Mouse (Mus musculus) right cerebral cortex, adult 2 months (tissue): ENCODE results near the gene Lin7b.
A peak's percentile ranks its signal among the peaks of the same experiment; 100 is the strongest.
"Not testable (repeated sequence)": the region's sequence is repeated elsewhere in the genome, so short reads cannot be mapped to it uniquely, and the experiment has no call there.

ENCODE experiments used
- DNase-seq, 2 experiments: peaks; one replicate each; pipeline ENCODE4 v3.0.0; 2021 to 2022; ENCODE audit warnings: low spot score in 2 of 2

Gene Lin7b

DNA sequence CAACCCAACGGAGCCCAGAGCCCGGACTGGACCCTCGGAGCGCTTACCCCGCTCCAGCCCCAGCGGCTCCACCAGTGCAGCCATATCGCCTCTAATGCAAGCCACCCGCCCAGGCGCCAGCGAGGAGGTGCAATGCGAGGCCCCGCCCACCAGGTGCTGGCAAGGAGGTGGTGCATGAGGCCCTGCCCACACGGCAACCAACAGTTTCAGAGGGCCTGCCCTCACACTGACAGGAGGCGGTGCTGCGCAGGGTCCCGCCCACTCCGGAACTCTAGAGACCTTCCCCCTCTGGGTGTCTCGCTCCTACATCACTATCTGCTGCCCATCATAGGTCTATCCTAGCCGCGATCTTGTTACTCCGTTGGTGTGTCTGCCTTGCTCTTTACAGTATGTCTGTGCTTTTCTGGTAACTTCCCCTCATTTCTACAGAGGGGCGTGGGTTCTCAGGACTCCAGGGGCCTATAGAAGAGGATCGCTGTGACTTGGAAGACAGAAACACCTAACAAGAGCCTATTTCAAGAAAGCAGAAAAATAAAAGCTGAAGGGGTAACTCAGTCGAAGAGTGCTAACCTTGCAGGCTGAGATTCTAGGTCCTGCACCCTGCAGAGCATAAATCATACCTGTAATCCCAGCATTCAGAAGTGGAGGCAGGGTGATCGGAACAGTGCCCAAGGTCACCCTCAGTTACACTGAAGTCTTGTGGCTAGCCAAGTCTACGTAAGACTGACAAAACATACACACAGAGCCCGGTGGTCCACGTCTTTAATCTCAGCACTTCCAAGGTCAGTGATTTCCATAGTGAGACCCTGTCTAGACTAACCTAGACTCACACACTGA, at the start of gene Lin7b:
Gene Lin7b (minus strand): TSS at position 109 of the 837 bp plus-strand sequence.
- peak; percentile 92 to 94 for DNase-seq

DNA sequence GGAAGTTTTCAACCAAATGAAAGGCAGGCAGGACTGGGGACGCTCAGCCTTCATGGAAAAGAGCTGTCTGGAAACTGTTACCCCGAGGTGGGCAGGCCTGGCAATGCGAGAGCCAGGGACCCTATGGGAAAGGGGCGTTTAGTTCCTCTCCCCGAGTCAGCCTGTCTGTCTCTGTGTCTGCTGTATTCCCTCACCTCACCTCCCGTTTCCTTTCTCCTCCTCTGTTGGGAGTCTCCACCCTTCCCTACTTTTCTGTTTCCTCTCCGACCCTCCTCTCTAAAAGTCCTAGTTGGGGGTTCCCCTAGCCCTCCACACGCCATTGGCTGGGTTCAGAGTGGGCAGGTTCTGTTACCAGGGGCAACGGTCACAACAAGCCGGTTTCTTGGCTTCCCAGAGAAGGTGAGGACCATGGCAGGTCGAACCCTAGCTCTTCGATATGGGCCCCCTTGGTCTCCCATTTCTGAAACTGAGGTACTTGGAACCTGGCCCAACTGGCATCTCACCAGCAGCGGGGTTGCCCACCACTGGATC, 47.6 kb upstream of the Lin7b start:
- DNase-seq: no peak

DNA sequence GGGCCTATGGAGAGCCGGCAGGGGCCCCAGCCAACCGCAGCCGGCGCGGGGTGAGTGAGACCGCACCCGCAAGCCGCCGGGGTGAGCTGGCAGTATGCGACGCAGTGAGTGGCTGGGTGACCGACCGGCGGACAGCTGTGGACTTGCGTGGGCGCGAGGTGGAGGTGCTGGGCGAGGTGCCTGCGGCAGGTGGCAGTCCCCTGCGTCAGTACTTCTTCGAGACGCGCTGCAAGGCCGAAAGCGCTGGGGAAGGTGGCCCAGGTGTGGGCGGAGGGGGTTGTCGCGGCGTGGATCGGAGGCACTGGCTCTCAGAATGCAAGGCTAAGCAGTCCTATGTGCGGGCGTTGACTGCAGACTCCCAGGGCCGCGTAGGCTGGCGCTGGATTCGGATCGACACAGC, 45.3 kb upstream of the Lin7b start:
- peak; percentile 51 to 52 for DNase-seq

DNA sequence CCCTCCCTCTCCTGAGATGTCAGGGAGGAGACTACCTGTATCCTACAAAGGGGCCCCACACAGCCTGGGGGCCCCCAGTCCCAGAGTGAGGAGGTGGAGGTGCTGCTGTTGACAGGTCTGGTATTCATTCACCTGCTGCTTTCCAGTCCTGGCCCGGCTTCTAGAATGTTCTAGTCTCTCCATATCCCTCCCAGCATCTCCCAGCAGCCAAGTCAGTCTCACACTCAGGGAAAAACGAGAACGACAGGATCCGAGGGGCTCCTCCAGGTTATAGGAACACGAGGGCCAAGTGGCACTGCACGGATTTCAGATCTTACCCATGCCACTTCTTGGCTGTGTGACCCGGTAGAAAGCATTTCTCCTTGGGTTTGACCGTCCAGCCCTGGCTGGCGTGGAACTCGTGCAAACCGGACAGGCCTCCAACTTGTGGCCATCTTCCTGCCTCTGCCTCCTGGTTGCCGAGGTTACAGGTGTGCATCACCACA, 44.4 kb upstream of the Lin7b start:
- DNase-seq: no peak

DNA sequence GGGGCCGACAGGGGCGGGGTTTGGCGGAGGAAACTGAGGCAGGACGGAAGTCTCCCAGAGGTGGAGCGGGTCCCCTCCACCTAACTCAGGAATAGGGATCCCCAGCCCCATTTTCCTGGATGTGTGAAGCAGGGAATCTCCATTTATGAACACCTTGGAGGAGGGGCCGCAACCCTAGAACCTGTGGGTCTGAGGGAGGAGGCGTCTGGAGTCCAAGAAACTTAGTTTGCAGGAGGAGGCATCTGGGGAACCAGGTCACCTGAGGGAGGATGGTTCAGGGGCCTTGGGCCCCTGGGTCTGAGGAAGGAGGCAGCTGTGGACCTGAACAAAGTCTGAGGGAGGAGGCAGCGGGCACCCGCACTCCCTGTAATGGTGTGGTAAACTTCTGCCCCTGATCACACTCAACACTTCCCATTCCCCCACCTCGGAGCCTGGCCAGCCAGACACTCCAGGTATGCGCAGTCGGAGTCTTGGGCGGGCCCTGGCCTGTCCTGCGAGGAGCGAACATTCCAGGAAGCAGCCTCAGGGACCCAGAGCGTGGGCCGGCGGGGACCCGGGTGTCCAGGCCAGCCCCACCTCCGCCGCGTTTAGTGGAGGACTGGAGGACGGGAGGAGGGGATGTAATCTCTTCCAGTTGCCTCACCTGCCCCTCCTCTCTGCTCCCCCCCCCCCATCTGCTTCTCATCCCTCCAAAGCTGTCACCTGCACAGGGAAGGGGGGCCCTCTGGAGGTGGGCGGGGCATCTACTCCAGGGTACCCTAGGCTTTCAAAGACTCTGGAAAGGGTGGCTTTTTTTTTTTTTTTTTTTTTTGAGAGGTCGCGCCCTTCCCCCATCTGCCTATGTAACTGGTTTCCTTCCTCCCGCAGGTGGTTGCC, 43.7 kb upstream of the Lin7b start:
- no peak for DNase-seq

DNA sequence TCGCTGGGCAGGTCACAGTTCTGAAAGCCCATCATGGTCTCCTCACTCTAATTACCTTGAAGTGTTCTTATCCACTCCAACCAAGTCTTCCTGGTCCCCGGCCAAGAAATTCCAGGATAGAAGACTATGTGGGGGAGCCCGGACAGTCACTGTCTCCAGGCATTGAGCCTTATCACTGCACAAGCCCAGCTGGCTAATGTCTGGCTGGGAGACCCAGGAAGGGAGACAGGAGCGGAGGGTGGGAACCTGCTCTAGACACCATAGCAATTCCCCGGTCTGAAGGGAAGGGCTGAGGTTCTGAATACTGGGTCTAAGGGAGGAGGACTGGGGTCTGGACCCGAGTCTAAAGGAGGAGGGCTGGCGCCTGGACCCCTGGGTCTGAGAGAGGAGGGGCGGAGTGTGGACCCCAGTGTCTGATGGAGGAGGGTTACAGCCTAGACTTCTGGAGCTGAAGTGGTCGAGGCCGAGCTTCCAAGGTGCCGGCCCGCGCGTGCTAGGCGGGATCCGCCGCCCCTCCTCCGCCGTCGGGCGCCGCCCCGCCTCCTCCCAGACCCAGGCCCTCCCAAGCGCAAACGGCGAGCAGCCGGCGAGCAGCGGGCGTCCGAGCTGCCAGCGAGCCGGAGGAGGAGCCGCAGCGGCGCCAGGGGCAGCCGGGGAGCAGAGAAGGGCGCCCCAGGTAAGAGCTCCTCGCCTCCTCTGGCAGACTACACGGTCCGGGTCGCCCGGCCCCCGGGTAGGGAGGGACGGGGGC, 42.9 kb upstream of the Lin7b start, which contains the start of gene Ntf5:
Gene Ntf5 (plus strand): TSS at position 583 of the 751 bp plus-strand sequence.
- no peak for DNase-seq

DNA sequence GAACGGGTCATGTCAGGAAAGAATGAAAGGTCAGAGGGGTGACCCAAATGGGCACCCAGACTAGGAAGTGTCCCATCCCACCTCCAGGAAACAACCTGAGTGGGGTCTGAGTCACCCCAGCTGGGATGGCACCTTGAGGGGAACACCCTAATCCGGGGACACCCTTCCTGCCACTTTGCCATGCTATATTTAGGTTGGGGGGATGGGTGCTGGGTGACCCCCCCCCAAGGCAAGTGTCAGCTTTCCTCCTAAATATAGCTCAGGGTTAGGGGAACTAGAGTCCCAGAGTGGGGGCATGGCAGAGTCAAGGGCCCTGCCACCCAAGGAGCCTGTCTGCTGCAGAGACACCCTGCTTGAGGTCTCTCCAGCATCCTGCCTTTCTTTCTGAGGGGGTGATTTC, 42.0 kb upstream of the Lin7b start:
- DNase-seq: no peak

DNA sequence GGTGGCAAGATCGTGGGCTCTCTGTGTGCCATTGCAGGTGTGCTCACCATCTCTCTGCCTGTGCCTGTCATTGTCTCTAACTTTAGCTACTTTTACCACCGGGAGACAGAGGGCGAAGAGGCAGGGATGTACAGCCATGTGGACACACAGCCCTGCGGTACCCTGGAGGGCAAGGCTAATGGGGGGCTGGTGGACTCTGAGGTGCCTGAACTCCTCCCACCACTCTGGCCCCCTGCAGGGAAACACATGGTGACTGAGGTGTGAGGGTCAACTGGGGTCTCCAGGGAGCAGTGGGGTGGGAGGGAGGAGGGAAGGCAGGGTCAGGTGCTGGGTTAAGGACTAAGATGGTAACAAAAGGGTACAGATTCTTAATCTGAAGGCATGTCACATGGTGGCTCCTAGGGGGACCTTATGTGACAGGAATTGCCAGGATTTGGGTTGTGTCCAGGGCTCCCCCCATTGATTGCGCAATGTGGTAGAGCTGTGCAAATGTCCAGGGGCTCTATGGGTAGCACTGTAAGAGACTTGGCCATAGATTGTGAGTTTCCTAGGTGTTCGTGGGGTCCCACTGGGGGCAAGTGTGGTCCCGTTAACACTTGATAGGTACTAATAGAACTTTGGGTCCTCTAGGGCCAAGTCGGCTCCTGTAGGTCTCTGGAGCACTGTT, 39.2 kb upstream of the Lin7b start:
- DNase-seq: no peak

DNA sequence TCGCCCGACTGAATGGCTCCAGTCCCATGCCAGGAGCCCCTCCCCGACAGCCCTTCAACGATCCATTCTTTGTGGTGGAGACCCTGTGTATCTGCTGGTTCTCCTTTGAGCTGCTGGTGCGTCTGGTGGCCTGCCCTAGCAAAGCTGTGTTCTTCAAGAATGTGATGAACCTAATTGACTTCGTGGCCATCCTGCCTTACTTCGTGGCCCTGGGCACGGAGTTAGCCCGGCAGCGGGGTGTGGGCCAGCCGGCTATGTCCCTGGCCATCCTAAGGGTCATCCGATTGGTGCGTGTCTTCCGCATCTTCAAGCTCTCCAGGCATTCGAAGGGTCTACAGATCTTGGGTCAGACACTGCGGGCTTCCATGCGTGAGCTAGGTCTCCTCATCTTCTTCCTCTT, 38.6 kb upstream of the Lin7b start:
- DNase-seq: no peak

DNA sequence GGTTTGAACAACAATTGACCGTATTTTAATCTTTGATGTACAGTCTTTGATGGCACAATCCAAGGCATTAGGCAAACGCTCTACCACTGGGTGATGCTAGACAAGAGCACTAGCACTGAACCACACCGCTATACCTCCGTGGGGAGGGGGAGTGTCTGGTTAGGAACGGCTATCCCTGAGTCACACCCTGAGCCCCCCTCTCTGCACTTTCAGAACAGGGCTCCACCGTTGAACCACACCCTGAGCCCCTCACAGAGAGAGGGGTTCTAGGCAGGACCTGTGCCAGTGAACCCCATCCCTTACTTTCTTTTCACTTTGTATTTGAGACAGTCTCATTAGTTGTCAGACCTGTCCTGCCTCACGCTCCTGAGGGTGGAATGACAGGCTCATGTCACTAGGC, 38.0 kb upstream of the Lin7b start:
- no peak for DNase-seq

DNA sequence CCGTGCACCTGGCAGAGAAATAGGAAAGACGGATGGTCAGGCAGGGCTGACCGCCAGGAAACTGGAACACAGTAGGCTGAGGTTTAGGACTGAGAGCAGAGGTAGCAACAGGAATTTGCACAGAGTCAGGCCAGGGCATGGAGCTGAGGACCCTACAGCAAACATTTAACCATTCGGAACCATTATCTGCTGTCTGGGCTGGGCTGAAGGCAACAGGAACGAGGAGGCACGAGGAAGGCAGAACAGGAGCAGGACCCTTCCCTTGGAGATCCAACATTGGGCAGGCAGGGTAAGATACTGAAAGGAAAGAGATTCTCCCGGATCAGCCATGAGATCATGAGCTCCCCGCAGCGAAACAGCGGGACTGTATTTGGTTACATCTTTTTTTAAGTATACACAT, 37.5 kb upstream of the Lin7b start:
- no peak for DNase-seq

DNA sequence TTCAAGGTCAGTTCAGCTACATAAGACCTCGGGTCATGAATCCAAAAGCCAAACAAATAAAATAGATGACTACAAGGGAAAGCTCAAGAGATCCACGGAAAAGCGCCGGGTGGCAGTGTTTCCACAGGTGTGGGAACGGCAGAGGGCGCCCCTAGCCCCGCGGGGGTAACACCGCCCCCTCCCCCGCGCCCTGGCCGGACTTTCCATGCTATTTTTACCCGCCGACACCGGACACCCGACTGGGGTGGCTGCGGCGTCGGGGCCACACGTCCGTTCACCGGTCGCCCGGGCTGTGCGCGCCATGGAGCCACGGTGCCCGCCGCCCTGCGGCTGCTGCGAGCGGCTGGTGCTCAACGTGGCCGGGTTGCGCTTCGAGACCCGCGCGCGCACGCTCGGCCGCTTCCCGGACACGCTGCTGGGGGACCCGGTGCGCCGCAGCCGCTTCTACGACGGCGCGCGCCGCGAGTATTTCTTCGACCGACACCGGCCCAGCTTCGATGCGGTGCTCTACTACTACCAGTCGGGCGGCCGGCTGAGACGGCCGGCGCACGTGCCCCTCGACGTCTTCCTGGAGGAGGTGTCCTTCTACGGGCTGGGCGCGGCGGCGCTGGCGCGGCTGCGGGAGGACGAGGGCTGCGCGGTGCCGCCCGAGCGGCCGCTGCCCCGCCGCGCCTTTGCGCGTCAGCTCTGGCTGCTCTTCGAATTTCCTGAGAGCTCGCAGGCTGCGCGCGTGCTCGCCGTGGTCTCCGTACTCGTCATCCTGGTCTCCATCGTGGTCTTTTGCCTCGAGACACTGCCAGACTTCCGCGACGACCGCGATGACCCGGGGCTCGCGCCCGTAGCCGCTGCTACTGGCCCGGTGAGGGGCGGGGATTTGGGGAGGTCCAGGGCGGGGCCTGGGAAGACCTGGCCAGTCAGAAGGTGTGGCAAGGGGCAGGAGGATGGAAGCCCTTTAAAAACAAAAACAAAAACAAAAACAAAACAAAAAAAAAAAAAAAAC, 36.1 kb upstream of the Lin7b start:
- no peak for DNase-seq

DNA sequence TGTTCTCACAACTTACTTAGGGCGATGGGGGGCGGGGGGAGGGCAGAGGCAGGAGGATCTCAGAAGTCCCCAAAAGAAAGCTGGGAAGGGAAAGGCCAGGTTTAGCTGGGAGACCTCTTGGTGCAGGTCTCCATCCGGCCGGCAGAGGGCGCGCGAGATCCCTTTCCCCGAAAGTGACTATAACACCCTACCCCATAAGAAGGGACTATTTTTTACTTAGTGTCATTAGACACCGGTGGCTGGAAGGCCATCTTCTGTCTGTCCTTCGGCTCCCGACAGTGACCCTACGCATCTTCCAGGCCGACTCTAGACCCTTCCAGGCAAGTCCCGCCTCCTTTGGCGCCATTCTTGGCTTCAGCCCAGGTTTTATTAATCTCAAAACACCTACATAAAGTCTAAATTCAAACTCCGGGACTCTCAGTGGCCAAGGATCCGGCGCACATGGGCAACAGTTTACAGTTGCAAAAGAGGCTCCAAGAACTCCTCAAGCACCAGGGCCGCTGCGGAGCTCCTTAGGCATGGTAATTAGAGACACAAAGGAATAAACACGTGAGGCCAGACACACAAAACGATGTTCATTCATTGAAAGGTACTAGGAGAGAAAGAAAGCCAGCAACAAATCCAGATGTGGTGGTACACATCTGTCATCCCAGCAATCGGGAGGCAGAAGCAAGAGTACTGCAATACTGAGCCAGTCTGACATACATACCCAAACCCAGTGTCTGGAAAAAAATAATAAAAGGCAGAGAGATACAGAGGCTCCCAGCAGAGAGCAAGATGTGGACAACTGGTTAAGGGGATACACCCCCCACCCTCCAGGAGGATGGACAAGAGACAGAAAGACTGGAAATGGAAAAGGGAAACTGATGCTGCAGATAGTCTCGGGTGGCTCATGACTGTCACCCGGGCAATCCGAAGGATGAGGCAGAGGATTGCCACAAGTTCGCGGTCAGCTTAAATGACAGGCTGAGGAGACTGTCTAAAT, 35.0 kb upstream of the Lin7b start, which contains the start of gene Kcna7:
Gene Kcna7 (plus strand): TSS at position 563 of the 985 bp plus-strand sequence.
- peak; percentile 76 to 81 for DNase-seq

DNA sequence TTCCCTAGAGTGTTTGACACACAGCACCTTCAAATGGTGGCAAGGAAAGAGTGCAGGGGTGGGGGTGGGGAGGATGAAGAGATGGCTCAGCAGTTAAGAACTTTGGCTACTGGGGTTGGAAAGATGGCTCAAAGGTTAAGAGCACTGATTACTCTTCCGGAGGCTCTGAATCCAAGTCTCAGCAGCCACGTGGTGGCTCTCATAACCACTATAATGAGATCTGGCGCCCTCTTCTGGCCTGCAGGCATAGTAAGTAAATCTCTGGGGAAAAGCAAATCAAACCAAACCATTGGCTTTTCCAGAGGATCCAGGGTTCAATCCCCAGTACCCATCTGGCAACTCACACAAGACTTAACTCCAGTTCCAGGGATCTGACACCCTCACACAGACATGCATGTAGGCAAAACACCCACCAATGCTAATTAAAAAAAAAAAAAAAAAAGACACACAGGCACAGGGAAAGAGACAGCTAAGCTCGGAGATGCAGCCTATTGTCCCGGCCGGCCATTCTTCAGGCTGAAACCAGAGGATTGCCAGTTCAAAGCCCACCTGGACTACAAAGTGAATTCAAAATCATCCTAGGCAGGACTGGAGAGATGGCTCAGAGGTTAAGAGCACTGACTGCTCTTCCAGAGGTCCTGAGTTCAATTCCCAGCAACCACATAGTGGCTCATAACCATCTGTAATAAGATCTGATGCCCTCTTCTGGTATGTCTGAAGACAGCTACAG, 33.3 kb upstream of the Lin7b start:
- DNase-seq: peak; percentile 37 to 38

DNA sequence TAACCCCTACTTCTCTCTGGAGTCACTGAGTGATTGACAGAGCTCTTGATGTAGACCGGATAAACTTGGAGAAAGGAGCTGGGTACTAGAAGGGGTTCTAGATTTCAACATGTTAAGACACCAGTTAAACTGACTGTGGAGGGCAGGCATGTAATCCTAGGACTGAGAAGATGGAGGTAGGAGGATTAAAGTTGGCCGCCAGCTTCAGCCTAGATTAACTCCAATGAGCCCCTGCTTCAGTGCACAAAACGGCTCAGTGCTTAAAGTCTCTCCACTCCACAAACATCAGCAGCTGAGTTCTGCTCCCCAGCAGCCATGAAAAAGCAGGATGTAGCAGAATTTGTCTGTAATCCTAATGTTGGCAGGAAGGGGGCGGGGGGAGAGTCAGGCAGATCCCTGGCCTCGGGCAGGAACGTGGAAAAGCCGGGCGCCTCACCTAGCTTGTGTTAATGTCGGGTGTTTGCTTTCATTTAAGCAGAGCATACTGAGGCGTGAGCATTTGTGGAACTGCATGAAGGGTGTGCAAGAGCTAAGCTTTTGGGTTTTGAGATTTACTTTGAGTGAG, 31.2 kb upstream of the Lin7b start:
- DNase-seq: no peak

DNA sequence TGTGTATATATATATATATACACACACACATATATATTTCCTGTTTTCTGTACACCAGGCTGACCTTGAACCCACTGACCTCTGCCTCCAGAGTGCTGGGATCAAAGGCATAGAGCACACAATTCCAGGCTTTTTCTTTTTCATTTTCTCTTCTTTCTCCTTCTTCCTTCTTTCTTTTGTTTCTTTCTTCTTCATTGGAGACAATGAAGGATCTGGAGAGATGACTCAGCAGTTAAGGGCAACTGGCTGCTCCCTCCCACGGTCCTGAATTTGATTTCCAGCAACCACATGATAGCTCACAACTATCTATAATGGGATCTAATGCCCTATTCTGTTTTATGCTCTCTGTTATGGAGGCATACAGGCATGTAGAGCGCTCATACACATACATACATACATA, 26.4 kb upstream of the Lin7b start:
- no peak for DNase-seq

DNA sequence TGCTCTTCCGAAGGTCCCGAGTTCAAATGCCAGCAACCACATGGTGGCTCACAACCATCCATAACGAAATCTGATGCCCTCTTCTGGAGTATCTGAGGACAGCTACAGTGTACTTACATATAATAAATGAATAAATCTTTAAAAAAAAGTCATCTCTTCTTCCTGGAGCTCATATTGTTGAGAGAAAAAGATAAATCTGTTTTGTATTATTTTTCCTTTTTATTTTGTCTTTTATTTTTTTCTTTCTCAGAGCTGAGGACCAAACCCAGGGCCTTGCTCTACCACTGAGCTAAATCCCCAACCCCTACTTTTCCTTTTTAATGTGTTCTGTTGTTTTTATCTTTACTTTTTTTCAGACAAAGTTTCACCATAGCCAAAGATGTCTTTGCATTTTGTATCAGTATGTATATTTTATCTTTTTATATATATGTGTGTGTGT, 26.0 kb upstream of the Lin7b start:
- DNase-seq: not testable (repeated sequence)
